Mouse (Mus musculus) heart, adult 9 months (tissue): ENCODE measurements at regions not wholly inside any gene's neighbourhood (a gene's known extent, or its start where the extent isn't known, plus 50 kb on each side); places are given as distances from the start of the nearest gene placed in this dataset.

ENCODE experiments used
- DNase-seq, 2 experiments: peaks; one replicate each; pipeline ENCODE4 v3.0.0; 2022; ENCODE audit warnings: low spot score in 2 of 2

GRCm38 (mm10) chr12:118415956-118416355, 114.7 kb upstream of the Sp4 start:
- DNase-seq, result no peak

- no peak for DNase-seq
These were observed 110.7 kb upstream of the Sp4 start for GRCm38 (mm10) chr12:118411767-118412430.

- no peak for DNase-seq
These were observed 109.7 kb upstream of the Sp4 start for GRCm38 (mm10) chr12:118410917-118411316.

DNA sequence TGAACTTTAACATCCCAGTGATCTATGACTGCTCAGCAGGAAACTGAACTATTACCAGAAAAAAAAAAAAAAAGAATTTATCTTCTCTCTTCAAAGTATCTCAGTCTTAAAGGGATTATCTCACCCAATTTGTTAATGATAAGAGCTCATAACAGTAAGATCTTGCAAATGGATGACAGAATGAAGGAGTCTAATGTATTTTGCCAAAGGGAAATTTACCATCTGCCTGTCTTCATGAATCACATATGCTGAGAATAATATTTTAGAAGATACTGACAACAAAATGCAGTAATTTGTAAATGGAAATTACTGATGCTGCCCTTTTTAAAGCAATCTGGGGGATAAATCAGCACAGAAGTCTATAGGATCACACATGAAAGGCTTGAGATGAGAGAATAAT, 103.9 kb upstream of the Sp4 start:
- DNase-seq, result no peak

DNA sequence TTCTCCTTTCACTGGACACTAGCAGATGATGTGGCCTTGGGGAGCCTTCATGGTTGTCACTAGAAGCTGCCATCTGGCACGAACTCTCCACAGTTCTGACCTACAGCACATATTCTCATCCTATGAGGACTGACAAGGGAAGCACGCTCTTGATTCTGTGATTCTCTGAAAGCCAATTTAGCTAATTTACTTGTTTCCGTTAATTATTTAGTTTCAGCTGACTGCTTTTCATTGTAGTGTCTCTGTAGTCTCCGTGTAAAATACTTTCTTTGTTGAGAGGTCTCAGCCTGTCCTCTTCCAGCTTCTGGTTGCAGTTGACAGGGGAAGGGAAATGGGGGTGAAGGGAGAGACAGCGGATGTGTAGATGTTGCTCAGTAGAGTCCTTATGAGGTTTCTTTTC, 102.9 kb upstream of the Sp4 start:
- DNase-seq, result no peak

GRCm38 (mm10) chr12:118403519-118404087, 102.4 kb upstream of the Sp4 start:
- DNase-seq, result no peak

- DNase-seq, result no peak
These were observed 100.1 kb upstream of the Sp4 start for GRCm38 (mm10) chr12:118401377-118401776.

- DNase-seq, result no peak
These were observed 90.4 kb upstream of the Sp4 start for GRCm38 (mm10) chr12:118391654-118392053.

DNA sequence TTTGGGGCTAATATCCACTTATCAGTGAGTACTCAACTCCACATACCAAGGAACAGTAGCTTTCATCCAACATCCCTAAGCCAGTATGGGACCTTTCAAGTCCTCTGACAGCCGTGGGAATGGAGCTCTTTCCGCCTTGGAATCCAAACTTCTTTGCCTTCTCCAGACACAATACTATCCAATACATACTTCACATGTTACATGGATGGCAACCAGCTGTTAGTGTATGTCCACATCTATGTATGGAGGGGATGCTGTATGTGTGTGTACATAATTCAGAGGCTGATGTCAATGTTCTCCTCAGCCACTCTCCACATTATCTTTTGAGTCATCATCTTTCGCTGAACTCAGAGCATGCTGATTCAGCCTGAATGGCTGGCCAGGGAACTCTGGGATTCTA, 79.8 kb upstream of the Sp4 start:
- no peak for DNase-seq

- no peak for DNase-seq
These were observed 76.7 kb upstream of the Sp4 start for GRCm38 (mm10) chr12:118377898-118378297.

GRCm38 (mm10) chr12:118376521-118377493, 75.6 kb upstream of the Sp4 start:
- no peak for DNase-seq

GRCm38 (mm10) chr12:118373250-118373649, 72.0 kb upstream of the Sp4 start:
- DNase-seq, result no peak

- no peak for DNase-seq
These were observed 70.7 kb upstream of the Sp4 start for GRCm38 (mm10) chr12:118371905-118372304.

- no peak for DNase-seq
These were observed 66.3 kb upstream of the Sp4 start for GRCm38 (mm10) chr12:118367307-118368076.

DNA sequence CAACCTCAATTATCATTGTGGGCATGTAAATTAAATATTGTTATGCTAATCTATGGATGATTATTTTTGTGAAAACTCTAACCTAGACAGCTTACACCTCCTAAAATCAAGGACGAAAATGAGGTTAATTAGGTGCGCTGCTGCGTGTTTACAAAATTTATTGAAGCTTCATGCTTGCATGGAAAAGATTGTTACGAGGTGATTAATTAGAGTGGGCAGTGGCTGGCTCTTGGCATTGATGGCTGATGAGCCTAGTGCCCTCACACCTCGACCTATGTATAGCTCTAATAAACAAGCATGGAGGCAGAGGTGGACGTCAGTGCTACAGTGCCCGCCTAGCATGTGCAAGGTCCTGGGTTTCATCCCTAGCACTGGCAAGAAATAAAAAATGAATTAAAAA, 51.6 kb upstream of the Sp4 start:
- no peak for DNase-seq

- no peak for DNase-seq
These were observed 50.2 kb upstream of the Sp4 start for GRCm38 (mm10) chr12:118351421-118351820.
